Mouse (Mus musculus) cerebellum, postnatal 10 days (tissue): ENCODE data around the gene Maats1.

Experiments used
- DNase-seq, 2 experiments: peaks; one replicate each; pipeline ENCODE4 v3.0.0; 2021; ENCODE audit warnings: mixed read lengths in 2 of 2

Maats1 gene

DNA sequence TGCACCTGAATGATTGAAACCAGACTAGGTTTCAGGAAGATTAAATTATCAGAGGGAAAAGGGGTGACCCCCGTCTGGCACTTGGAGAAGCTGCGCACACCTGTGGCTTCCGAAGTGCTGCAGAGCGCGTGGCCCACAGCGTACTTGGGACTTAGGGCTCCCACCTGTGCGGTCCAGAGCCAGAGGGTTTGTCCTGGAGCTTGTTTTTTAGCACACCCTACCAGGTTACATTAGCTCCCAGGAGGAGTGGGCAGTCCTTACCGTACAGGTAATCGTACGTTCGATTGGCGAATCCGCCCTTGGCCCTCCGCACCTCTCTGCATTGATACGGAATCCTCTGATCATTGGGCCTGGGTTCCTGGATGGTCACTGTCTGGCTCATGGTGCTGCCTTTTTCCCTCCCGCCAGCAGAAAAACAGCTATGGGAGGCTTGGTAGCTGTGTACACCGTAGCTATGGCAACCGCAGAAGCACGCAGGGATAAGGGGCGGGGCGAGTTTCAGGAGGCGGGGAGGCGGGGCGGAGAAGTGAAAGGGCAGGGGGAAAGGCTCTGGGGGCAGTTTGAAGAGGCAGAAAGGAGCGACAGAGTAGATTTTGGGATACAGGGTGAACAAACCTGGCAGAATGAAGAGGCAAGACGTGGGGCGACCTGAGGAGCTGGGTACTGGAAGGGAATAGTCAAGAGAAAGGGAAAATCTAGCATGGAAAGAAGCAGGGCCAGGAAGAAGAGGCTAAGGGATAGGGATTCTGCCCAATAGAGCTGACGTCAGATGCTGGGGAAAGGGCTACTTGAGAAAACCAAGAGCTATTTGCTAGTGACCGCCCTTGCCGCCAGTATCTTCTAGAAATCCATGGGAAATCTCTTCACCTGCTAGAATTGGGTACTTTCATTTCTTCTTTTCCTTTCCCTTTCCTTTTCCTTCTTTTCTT lies at the start of gene Maats1:
Gene Maats1, minus strand, starts transcription at position 748 of the 929 bp plus-strand sequence.
- DNase-seq: peak; percentile 81 to 85

GRCm38 (mm10) chr16:38390322-38390721 lies 48.4 kb upstream of the Maats1 start:
- DNase-seq: no peak

DNA sequence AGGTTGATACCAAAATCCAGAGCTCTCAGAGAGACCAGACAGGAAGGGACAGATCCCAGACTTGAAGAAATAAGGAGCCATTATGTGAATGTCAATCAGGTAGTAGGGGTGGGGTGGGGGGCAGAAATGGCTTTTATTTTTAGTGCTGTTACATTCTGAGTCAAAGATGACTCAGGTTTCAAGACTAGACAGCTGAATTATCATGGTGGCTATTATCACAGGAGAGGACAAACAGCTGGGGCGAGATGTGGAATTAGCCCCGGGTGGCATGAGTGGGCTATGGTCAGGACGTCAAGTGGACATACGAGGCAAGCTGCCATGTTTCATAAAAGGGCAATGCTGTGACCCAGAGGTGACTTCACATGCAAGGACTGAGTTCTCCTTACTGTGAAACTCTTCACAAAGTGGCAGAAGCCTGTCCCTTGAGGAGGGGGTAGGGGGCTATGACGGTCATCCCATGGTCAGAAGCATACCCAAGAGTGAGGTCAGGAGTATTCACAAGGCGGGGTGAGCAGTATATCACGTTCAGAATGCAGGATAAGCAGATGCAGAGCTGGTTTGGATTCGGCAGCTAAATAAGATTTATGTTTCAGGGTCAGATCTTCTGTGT lies 47.4 kb upstream of the Maats1 start:
- no peak for DNase-seq

DNA sequence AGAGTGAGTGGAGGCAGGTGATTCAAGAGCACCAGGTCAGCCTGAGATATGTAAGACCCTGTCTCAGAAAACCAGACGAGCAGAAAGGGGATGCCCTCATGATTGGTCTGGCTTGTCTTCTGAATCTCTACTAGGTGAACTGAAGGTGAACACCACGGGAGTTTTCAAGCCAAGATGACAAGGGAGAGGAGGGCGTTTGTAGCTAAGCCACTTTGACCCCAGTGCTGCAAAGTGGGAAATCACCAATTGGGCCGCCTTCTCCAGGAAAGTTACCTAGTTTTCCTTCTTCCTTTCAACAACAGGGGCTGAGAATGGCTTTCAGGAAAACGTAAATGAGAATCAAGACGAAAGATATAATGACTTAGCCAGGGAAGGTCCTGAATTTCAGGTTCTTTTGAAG lies 46.8 kb upstream of the Maats1 start:
- DNase-seq: no peak

DNA sequence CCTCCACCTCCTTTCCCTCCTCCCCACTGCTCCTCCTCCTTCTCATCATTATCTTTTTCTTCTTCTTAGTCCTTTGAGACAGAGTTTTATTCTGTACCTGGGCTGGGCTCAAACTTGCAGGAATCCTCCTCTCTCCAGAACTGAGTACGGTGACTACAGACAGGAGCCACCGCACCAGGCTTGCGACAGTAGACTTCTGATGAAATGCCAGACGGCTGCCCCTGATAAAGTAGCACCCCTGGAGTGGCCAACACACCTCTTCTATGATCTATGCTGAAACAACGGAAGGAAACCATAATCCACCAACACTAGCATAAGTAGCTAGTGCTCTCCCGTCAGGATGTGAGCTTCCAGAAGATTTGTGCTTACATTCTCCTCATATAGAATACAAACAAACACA lies 45.4 kb upstream of the Maats1 start:
- no peak for DNase-seq

DNA sequence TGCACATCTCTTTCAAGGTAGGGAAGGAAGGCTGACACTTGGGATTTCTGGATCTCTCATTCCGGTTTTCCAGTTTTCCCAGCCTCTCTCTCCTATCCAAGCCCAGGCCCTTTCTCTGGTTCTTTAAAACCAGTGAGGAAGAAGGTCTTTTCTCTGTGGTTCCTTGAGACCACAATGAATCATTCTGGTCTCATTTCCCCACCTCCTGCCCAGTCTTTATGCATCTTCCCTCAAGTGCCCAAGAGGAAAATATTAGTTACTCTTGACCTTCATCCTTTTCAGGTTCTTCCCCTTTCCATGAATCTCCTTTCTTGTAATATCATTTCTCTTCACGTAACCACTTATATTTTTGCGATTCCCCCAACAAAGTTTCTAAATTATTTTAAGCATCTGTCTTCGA lies 43.8 kb upstream of the Maats1 start:
- DNase-seq: no peak

DNA sequence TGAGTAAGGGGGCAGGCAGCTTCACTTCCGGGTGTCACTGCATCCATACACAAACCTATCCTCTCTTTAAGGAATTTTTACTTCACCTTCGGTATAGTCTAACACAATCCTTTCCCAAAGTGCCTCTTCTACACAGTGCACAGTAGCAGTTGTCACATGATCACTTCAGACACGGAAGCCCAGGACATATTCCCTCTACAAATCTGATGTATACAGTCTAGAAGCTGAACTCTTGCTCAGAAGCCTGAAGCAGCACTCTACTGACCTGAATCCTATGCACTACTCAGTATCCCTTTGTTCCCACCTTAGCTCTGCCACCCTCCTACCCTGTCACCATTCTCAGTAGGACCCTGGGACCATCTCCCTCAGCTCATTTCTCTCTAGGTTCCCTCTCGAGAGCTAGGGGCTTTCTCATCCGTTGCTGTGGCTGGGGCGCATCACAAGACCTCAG lies 43.3 kb upstream of the Maats1 start:
- DNase-seq: no peak

GRCm38 (mm10) chr16:38383683-38384082 lies 41.7 kb upstream of the Maats1 start:
- DNase-seq: no peak

DNA sequence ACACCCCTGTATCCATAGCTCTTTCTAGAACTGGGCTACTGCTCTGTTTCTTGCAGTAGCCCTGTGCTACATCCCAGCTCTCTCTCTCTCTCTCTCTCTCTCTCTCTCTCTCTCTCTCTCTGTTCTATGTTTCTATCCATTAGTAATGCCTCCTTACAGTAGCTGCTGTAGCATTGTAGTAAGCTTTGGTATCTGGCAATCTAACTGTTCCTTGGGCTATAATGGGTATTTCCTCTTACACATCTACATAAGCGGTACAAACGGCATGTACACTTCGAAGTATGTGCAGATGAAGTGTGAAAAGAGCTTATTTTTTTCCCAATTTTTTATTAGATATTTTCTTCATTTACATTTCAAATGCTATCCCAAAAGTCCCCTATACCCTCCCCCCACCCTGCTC lies 38.0 kb upstream of the Maats1 start:
- no peak for DNase-seq

DNA sequence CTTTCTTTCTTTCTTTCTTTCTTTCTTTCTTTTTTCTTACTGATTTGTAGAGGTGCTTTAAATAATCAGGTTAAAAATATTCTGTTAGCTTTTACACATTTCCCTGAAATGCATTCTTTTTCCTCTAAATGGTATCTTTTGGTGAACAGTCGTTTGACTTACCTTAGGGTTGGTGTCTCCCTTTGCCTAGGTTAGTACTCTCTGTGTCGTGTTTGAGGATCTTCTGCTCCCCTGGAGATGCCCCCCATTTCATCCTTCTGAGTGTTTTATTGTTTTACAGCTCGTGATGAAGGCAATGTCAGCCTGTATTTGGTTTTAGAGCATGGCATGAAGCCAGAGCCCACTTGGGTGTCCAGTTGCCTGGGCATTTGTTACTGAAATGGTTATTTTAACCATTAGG lies 37.5 kb upstream of the Maats1 start:
- DNase-seq: peak in 1 of 2 experiments; percentile 29

GRCm38 (mm10) chr16:38379088-38379487 lies 37.1 kb upstream of the Maats1 start:
- DNase-seq: no peak

- no peak for DNase-seq
Measured at GRCm38 (mm10) chr16:38378591-38378990, 36.6 kb upstream of the Maats1 start.

DNA sequence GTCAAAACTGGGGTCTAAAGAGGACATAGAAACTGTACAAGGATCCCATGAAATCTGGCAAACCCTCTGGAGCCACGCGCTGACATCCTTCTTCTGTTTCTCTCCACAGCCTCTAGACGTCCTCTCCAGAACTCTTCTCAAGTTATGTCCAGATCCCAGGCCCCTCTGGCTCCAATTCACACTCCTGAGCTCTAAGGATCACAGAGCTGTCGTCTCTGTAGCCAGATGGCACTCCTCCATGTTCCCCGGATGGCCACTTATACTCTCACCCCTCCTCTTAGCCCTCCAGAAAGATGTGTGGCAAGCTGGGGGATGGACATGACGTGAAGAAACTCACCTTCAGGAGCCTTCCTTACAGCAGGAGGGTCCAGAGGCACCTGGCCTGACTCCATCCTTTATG lies 35.6 kb upstream of the Maats1 start:
- DNase-seq: peak; percentile 42 to 53

DNA sequence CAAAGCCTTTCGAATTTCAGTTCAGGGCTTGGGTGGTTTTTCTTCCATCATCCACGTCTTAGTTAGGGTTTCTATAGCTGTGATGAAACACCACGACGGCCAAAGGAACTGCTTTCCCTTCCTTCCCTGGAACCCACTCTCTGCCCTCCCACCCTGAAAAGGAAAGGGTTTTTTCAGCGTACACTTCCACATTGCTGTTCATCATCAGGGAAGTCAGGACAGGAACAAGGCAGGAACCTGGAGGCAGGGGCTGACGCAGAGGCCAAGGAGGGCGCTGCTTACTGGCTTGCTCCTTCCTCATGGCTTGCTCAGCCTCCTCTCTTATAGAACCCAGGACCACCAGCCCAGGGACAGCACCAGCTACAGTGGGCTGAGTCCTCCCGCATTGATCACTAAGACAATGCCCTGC lies 34.9 kb upstream of the Maats1 start:
- DNase-seq: peak in 1 of 2 experiments; percentile 23

DNA sequence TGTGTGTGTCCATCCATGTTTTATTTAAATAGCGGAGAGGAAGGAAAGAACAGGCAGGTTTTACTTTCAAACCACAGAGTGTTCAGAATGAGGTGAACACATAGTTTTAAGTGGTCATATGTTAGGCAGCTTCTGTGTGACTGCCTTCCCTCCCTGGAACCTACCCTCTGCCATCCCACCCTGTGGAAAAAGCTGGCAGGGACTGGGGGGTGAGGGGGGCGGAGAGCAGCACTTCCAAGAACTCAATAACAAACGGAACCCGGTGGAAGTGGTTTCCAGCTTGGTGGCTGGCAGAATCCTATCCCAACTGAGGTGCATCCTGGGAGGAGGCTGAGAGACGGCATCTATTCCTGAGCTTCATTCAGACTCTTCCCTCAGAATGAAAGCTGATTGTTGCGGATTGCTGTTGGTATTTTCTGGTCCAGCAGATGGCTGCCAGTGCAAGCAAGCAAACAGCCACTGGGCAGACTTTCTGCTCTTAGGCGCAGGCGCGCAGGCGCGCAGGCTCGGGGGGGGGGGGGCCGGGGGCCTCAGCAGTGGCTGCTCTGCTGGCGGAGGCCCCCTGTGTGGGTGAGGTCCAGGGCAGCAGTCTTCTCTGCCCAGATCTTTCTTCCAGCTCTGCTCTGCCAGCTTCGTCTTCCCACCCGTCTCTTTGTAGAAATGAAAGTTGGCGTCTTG lies 34.4 kb upstream of the Maats1 start:
- DNase-seq: peak; percentile 78 to 80

- DNase-seq: no peak
Measured at GRCm38 (mm10) chr16:38375182-38375581, 33.2 kb upstream of the Maats1 start.

DNA sequence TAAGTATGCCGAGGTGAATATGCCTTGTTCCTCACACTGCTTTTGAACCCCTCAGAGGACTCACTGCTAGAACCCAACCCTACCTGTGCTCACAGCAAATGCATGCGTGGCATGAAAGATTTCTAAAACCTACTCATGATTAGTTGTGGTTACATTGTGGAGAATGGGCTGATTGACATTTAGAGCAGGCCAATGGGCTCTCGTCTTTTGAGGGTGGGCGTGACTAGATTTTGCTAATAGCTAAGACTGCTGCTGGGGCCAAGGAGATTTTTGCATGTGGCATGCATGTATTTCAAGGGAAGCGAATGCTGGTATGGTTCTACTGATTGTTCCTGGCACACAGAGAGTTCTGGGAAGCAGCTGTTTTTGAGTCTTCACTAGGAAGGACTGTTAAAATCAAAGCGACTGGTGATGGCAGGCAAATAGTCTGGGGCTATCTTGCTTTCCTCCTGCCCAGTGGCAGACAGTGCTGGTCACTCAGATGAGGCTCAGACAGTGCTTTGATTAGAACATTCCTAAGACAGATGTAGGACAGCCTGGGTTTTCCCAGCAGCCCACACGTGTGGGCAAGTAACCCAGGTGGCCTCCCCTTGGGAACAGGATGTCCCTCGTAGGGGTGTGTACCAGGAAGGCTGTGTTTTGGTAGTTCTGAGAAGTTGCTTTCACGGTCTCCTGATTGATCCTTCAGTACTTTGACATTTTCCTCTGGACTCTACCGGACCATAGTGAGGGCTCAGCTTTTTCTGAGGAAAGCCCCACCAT lies 32.6 kb upstream of the Maats1 start:
- no peak for DNase-seq

DNA sequence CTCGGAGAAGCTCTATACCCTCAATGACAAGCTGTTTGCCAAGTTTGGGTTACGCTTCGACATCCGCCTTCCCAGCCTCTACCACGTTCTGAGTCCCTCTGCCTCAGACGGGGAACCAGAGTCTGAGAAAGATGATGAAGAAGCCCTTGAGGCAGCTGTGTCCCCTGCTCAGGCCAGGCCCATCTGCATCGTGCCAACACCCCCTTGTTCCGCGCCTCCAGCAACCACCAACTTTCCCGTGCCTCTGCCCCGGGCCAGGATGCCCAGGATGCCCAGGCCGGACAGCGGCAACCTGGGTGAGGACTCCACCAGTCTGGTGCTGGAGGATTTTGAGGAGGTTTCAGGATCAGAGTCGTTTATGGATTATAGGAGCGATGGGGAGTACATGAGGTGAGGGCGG lies 32.0 kb upstream of the Maats1 start:
- DNase-seq: no peak

DNA sequence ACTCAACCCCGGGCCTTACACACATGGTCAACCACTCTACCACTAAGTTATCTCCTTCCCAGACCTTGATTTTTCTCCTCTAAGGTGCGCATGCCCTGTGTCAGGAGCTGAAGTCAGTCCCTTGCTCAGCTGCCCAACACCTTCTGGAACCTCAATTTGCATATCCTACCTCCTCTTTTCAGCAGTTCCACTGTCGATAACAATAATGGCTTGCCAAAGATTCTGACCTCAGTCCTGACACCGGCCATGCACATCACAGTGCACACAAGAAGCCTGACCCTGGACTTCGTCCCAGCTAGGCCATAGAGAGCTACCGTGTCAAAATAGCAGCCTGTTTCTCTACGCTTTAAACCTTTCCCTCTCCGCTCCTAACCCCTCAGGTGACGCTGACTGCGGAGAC lies 31.5 kb upstream of the Maats1 start:
- no peak for DNase-seq

GRCm38 (mm10) chr16:38372876-38373275 lies 30.9 kb upstream of the Maats1 start:
- no peak for DNase-seq

- no peak for DNase-seq
Measured at GRCm38 (mm10) chr16:38371705-38372296, 29.9 kb upstream of the Maats1 start.

DNA sequence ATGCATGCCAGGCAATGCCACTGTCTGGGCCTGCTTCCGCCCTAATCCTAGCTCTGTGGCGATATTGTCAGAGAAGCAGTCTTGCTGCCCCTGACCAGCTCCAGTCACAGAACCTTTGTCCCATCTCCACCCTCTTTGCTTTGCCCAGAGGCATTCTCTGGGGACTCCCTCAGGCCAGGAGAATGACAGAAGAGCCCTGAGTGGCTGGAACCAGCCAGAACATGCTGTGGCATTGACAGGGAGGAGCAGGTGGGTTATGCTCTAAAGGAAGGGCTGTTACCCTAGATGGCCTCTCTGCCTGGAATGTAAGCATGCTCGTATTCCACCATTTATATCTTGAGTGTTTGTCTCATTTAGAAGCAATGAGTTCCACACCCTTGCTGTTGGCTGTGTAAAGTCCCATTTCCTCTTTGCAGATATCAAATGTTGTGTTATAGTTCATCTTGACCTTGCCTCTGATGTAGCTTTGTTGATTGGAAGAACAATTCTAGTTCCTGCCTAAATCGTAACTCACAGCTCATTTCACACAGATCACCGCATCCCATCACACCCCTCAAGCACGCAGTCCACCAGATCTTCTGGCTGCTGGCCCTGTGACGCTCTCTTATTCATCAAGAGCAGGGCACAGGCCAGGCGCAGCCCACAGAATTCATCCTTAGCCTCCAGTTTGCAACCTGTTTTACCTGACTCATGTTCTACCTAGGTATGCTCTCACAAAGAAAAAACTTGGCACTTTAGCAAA lies 28.9 kb upstream of the Maats1 start:
- no peak for DNase-seq
